Mouse (Mus musculus) heart, postnatal 0 days (tissue): Measurements from ENCODE around the gene Lman1l. TPM values are rescaled to one million over a fixed set of nuclear protein-coding genes. Genes with fewer than 3 reads are reported as not detected.

Experiments used
- ATAC-seq: fragments of 200-750 bp; cut with Nextera tagmentation; 2 replicates; pipeline ENCODE4 v1.8.0; 2017; ENCODE audit warnings: low read depth, moderate number of reproducible peaks, moderate library complexity; ENCODE audit not compliant: insufficient read depth
- DNase-seq: peaks from one replicate; pipeline ENCODE4 v3.0.0-alpha.2; 2016; ENCODE audit warnings: low spot score
- H3K27ac ChIP-seq: fragments of 300-500 bp; sonication (generic); 2 replicates; pipeline ENCODE4 v1.5.1; 2014; ENCODE audit warnings: low read depth, mild to moderate bottlenecking
- H3K27me3 ChIP-seq: fragments of 300-500 bp; sonication (generic); 2 replicates; pipeline ENCODE4 v1.6.1; 2014; ENCODE audit warnings: low read length, mixed read lengths; ENCODE audit not compliant: control insufficient read depth, insufficient read depth
- H3K36me3 ChIP-seq: fragments of 300-500 bp; sonication (generic); replicated peaks from 2 replicates; pipeline ENCODE4 v1.6.1; 2014; ENCODE audit warnings: low read length, mixed read lengths; ENCODE audit not compliant: control insufficient read depth, insufficient read depth
- H3K4me1 ChIP-seq: fragments of 300-500 bp; sonication (generic); 2 replicates; pipeline ENCODE4 v1.6.1; 2014; ENCODE audit warnings: antibody characterized with exemption; ENCODE audit not compliant: control insufficient read depth, insufficient read depth
- H3K4me2 ChIP-seq: fragments of 300-500 bp; sonication (generic); 2 replicates; pipeline ENCODE4 v1.6.1; 2014; ENCODE audit warnings: low read depth, mild to moderate bottlenecking, low read length, moderate library complexity
- H3K4me3 ChIP-seq: fragments of 300-500 bp; sonication (generic); 2 replicates; pipeline ENCODE4 v1.5.1; 2014; ENCODE audit warnings: low read depth, low read length
- H3K9ac ChIP-seq: fragments of 300-500 bp; sonication (generic); replicated peaks from 2 replicates; pipeline ENCODE4 v1.6.1; 2014; ENCODE audit warnings: low read depth, low read length, mixed read lengths
- H3K9me3 ChIP-seq: fragments of 300-500 bp; sonication (generic); replicated peaks from 2 replicates; pipeline ENCODE4 v1.6.1; 2016; ENCODE audit warnings: low read length; ENCODE audit not compliant: control insufficient read depth
- CTCF ChIP-seq: IDR thresholded peaks from 2 replicates; pipeline ENCODE4 v1.5.1; 2016; ENCODE audit warnings: antibody characterized with exemption, control low read depth, low read depth
- EP300 ChIP-seq: IDR thresholded peaks from 2 replicates; pipeline ENCODE4 v1.6.1; 2016; ENCODE audit warnings: antibody characterized with exemption, low read depth
- WGBS: fragments of 180-500 bp; shearing (Covaris S2); extraction: QIAGEN DNeasy Blood & Tissue Kit; methylation state at CpG from one replicate; pipeline ENCODE4 v1.1.7; 2014; 5-methylcytosine and 5-hydroxymethylcytosine counted together
- polyA plus RNA-seq: library from polyadenylated mRNA; unstranded; fragments of >200 nt; fragmentation: Nextera tagmentation; extraction: Ambion mirVana; gene quantifications from 2 replicates; pipeline ENCODE4 v1.2.1, GENCODE M21; 2015
- total RNA-seq: library from RNA; depleted of rRNA; stranded (reverse); fragments of >200 nt; gene quantifications from 2 replicates; pipeline ENCODE4 v1.2.3, GENCODE M21; 2014; ENCODE audit warnings: low replicate concordance

Lman1l gene
- total and polyA plus RNA-seq, 2 experiments from 2014 or later, result 0.15 TPM; not detected in 1

DNA sequence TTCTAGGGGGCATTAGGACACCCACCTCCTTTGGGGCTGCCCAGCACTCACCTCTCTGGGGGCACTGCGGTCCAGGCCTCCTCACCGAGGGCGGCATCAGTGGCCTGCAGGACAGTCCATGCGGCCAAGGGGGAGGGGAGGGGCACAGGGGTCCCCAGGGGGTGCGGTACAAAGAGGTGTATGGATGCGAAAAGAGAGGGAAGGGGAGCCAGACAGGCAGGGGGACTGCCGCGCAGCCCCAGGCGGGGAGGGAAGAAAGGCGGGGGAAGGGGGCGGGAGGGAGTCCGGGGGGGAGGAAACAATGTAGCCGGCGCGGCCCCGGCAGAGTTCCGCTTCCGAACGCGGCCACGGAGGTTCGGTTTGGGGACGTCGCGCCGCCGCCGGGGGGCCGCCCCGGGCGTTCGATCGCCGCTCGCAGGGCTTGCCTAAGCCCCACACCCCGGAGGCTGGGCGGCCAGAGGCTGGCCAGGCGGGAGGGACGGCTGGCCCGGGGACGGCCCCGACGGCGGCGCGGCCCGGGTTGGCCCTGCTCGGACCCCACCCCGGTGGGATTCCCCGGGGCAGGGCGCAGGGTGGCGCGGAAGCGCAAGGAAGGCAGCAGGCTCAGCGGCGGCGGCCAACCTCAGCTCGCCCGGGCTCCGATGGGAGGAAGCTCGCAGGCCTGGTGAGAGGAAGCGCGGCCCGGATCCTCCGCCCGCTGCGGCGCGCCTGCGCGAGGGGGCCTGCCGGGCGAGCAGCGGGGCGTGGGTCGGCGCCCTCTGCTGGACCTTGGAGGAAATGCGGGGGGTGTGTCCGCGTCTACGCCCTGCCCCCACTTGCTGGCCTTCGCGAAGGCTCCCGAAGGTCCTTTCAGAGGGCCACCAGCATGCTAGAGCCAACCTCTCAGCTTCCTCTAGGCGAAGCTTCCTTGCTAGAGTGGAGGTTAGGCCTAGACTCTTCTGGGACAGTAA is 24.6 kb upstream of the Lman1l start:
- peak; percentile 90 for ATAC-seq
- WGBS, result under 1% methylated on average over 58 of the region's 85 CpGs
- H3K4me1 ChIP-seq, result peaks cover 36% of the 10 kb centered on the region

GRCm38 (mm10) chr9:57644442-57644943 is 23.9 kb upstream of the Lman1l start:
- WGBS, result under 1% methylated on average over 18 of the region's 18 CpGs
- no peak for ATAC-seq
- Histone ChIP-seq H3K4me1 (peaks cover 43% of the 10 kb centered on the region), H3K36me3 (no peaks in the 10 kb centered on the region), H3K4me2 (peak overlapping the region; percentile 90), H3K27me3 (no peaks in the 10 kb centered on the region), H3K9ac (peak overlapping the region; percentile 95), H3K4me3 (peak overlapping the region; percentile 90), H3K27ac (peak overlapping the region; percentile 96), H3K9me3 (no peaks in the 10 kb centered on the region)
- TF ChIP-seq EP300 (no peak), CTCF (no peak)
- no peak for DNase-seq

More for the DNA sequence above, 24.6 kb upstream of the Lman1l start:
- no peaks in the 10 kb centered on the region for H3K36me3 ChIP-seq
- H3K27ac ChIP-seq, result peak overlapping the region; percentile 96
- H3K9ac ChIP-seq, result peak overlapping the region; percentile 95
- DNase-seq, result peak; percentile 89
- H3K9me3 ChIP-seq, result no peaks in the 10 kb centered on the region
- H3K4me2 ChIP-seq, result peak overlapping the region; percentile 90
- H3K4me3 ChIP-seq, result peak overlapping the region; percentile 90
- no peaks in the 10 kb centered on the region for H3K27me3 ChIP-seq
- TF ChIP-seq EP300, result no peak
- peak; percentile 74 for TF ChIP-seq CTCF

- ATAC-seq (no peak), DNase-seq (no peak)
- Histone ChIP-seq H3K4me1 (peaks cover 50% of the 10 kb centered on the region), H3K4me3 (peak overlapping the region; percentile 90), H3K27me3 (no peaks in the 10 kb centered on the region), H3K27ac (no peak overlapping the region), H3K9me3 (no peaks in the 10 kb centered on the region), H3K9ac (peak overlapping the region; percentile 95), H3K4me2 (peak overlapping the region; percentile 90), H3K36me3 (no peaks in the 10 kb centered on the region)
- TF ChIP-seq EP300, result no peak
- no peak for TF ChIP-seq CTCF
- 59% methylated on average over 7 of the region's 7 CpGs for WGBS
Measured at GRCm38 (mm10) chr9:57643856-57644180, 23.2 kb upstream of the Lman1l start.

DNA sequence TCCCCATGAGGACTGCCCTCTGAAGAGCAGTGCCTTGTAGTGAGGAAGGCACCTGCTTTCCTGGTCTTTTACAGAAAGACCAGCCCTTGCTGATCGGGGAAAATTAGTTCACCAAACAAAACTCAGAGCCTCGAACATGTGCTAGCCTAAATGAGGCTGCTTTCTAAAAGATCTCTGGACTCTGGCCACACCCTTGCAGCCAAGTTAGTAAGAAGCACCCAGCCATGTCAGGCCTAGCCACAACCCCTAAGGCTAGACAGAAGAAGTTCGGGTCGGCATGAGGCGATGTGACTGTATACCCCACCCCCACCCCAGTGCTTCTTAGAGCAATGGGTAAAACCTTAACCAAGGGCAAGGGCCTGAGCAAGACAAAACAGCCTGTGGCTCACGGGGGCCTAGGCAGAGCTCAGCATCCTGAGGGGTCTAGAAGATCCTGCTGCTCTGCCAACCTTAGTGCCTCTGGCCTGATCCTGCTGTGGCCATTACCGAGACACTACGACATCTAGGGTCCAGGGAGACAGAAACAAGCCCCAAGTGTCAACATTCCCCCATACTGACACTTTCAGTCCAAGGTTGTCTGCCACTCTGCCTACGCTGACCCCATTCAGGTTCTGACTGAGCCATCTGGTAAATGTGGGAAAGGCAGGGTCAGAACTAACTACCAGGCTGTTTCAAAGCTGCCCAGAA is 22.7 kb upstream of the Lman1l start:
- Histone ChIP-seq H3K36me3 (no peaks in the 10 kb centered on the region), H3K27me3 (no peaks in the 10 kb centered on the region), H3K9ac (peak overlapping the region; percentile 95; the same call in 1 of the 2 replicates), H3K27ac (no peak overlapping the region), H3K9me3 (no peaks in the 10 kb centered on the region), H3K4me3 (peak overlapping the region; percentile 90), H3K4me2 (peak overlapping the region; percentile 90), H3K4me1 (peaks cover 55% of the 10 kb centered on the region)
- whole genome bisulfite sequencing, result 68% methylated on average over 9 of the region's 9 CpGs
- no peak for ATAC-seq
- no peak for DNase-seq
- TF ChIP-seq CTCF, result no peak
- TF ChIP-seq EP300, result no peak

- no peak for ATAC-seq
- Histone ChIP-seq H3K4me1 (peaks cover 69% of the 10 kb centered on the region), H3K36me3 (no peaks in the 10 kb centered on the region), H3K27ac (no peak overlapping the region), H3K4me3 (no peak overlapping the region), H3K4me2 (no peak overlapping the region), H3K27me3 (no peaks in the 10 kb centered on the region), H3K9ac (no peak overlapping the region), H3K9me3 (no peaks in the 10 kb centered on the region)
- DNase-seq, result no peak
- WGBS, result 82% methylated on average over 13 of the region's 13 CpGs
- TF ChIP-seq CTCF (no peak), EP300 (no peak)
Measured at GRCm38 (mm10) chr9:57641775-57642550, 21.4 kb upstream of the Lman1l start.
